Mouse (Mus musculus) T-cell, adult 2 months (primary cell): ENCODE data around the gene Gnb1.
"Not testable (repeated sequence)": the region's sequence is repeated elsewhere in the genome, so short reads cannot be mapped to it uniquely, and the experiment has no call there.

Experiments used
- DNase-seq: peaks from one replicate; pipeline ENCODE4 v3.0.0; 2022; ENCODE audit warnings: low spot score

The Gnb1 gene

GRCm38 (mm10) chr4:155552917-155553532 is 61.9 kb downstream of the Gnb1 start:
- no peak for DNase-seq

GRCm38 (mm10) chr4:155554880-155555279 is 63.7 kb downstream of the Gnb1 start:
- no peak for DNase-seq

GRCm38 (mm10) chr4:155555464-155555863 is 64.3 kb downstream of the Gnb1 start:
- DNase-seq, result no peak

GRCm38 (mm10) chr4:155559454-155559853 is 68.3 kb downstream of the Gnb1 start:
- DNase-seq, result no peak

GRCm38 (mm10) chr4:155560932-155561331 is 69.8 kb downstream of the Gnb1 start:
- no peak for DNase-seq

- no peak for DNase-seq
Observed at GRCm38 (mm10) chr4:155561661-155562442, 70.7 kb downstream of the Gnb1 start, which contains the start of gene Nadk. Gene Nadk, plus strand, starts transcription at chr4:155562378.

GRCm38 (mm10) chr4:155562725-155563399 is 71.7 kb downstream of the Gnb1 start:
- peak; percentile 4 for DNase-seq

- peak; percentile 97 for DNase-seq
Observed at GRCm38 (mm10) chr4:155563400-155564231, 72.5 kb downstream of the Gnb1 start.

GRCm38 (mm10) chr4:155564315-155565069 is 73.3 kb downstream of the Gnb1 start:
- DNase-seq, result no peak

GRCm38 (mm10) chr4:155566555-155566954 is 75.4 kb downstream of the Gnb1 start:
- no peak for DNase-seq

- DNase-seq, result peak; percentile 38
Observed at GRCm38 (mm10) chr4:155568170-155568569, 77.0 kb downstream of the Gnb1 start.

- no peak for DNase-seq
Observed at GRCm38 (mm10) chr4:155568632-155569370, 77.6 kb downstream of the Gnb1 start.

GRCm38 (mm10) chr4:155569818-155570217 is 78.7 kb downstream of the Gnb1 start:
- no peak for DNase-seq

GRCm38 (mm10) chr4:155570315-155570714 is 79.2 kb downstream of the Gnb1 start:
- not testable (repeated sequence) for DNase-seq

- no peak for DNase-seq
Observed at GRCm38 (mm10) chr4:155571442-155571841, 80.3 kb downstream of the Gnb1 start.

- no peak for DNase-seq
Observed at GRCm38 (mm10) chr4:155573155-155573554, 82.0 kb downstream of the Gnb1 start.

- DNase-seq, result no peak
Observed at GRCm38 (mm10) chr4:155573876-155574275, 82.7 kb downstream of the Gnb1 start.

- DNase-seq, result no peak
Observed at GRCm38 (mm10) chr4:155574931-155575330, 83.8 kb downstream of the Gnb1 start.

- no peak for DNase-seq
Observed at GRCm38 (mm10) chr4:155575521-155575920, 84.4 kb downstream of the Gnb1 start.

GRCm38 (mm10) chr4:155577132-155577531 is 86.0 kb downstream of the Gnb1 start:
- DNase-seq, result no peak

GRCm38 (mm10) chr4:155577741-155578140 is 86.6 kb downstream of the Gnb1 start:
- no peak for DNase-seq
